12 mouse cellular contexts compared by ENCODE assay signal in the genomic region with DNA sequence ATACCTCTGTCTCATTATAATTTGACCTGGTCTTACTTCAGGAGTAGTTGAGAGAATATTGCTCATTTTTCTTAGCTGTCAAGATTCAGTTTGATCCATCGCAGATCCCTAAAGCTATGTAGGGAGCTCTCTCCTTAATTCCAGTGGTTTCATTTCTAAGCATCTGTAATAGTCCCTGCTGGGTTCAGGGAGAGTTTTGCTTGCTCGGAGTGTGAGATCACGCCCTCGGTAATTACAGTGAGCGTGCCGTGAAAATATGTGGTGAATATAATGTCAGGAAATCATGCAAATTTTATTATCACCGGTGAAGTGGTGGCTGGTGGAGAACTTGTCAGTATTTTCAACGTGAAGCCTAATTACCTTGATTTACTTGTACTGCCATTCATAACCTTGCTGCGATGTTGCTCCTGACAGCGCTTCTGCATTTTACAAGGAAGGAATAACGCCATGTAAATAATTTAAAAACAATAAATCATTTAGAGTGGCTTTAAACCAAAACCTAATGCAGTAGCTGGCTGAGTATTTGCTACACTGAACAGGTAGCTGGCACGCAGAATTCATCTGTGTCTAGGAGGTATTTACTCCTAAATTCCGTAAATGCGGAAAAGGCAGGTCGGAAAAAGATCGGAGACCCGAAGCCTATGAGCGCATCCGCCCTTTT. TPM values are rescaled to one million over a fixed set of nuclear protein-coding genes. Genes with fewer than 3 reads are reported as not detected.
DNase-seq lines count a peak whose midpoint lies in the region; ATAC-seq and TF ChIP-seq lines count a peak whose summit lies in the region.
"Had no signal": no experiment of that assay in that cellular context is flagged by ENCODE, and none has a peak within 500 bp of the region (broad histone marks: within the 10 kb centered on the region; RNA-seq: fewer than 3 reads in every experiment).

No protein-coding gene starts in this region.

- WGBS in lung, embryonic 16.5 days = 3% methylated on average over 19 of the region's 19 CpGs
- 5% methylated on average over 19 of the region's 19 CpGs for WGBS in lung, adult 2 months
- 2% methylated on average over 19 of the region's 19 CpGs for WGBS in limb, embryonic 11.5 days
- WGBS in stomach, embryonic 16.5 days = 3% methylated on average over 19 of the region's 19 CpGs

- H3K9me3 ChIP-seq in lung, embryonic 16.5 days (ENCODE audit: control insufficient read depth, low read length) = no peaks in the 10 kb centered on the region
- H3K9me3 ChIP-seq in limb, embryonic 11.5 days (ENCODE audit: control insufficient read depth, low read length) = no peaks in the 10 kb centered on the region
- no peaks in the 10 kb centered on the region for H3K9me3 ChIP-seq in stomach, embryonic 16.5 days (replicated peaks; ENCODE audit: control insufficient read depth, low read length)

- no peak for DNase-seq in gastrocnemius, adult 2 months
- DNase-seq in gastrocnemius, postnatal 4 days (ENCODE audit: low spot score in 2 of 2) = no peak
- DNase-seq in lung, adult 2 months = no peak
- DNase-seq in limb, embryonic 11.5 days (ENCODE audit: low spot score) = no peak
- DNase-seq in testis, postnatal 14 days (ENCODE audit: low spot score) = no peak
- DNase-seq in spleen, adult 18-20 months = no peak
- DNase-seq: cerebellum, adult 11 months; kidney, postnatal 36 days; right cerebral cortex, postnatal 14 days had no signal

- H3K4me1 ChIP-seq in lung, embryonic 16.5 days (replicated peaks; ENCODE audit: control insufficient read depth, insufficient read depth, low read length) = peaks cover 3% of the 10 kb centered on the region; the same call in 1 of the 2 replicates
- H3K4me1 ChIP-seq in lung, adult 2 months (ENCODE audit: control insufficient read depth, insufficient read depth, low read length) = no peaks in the 10 kb centered on the region; the same call in 1 of the 2 replicates
- H3K4me1 ChIP-seq in limb, embryonic 11.5 days (ENCODE audit: control insufficient read depth, insufficient read depth, low read length) = peaks cover 8% of the 10 kb centered on the region; the same call in 1 of the 2 replicates
- no peaks in the 10 kb centered on the region for H3K4me1 ChIP-seq in stomach, embryonic 16.5 days (ENCODE audit: control insufficient read depth, insufficient read depth, low read length)

- H3K27ac ChIP-seq in gastrocnemius, adult 2 months = no peak overlapping the region
- H3K27ac ChIP-seq in lung, embryonic 16.5 days (ENCODE audit: low read length) = no peak overlapping the region
- H3K27ac ChIP-seq in limb, embryonic 11.5 days (replicated peaks; ENCODE audit: low read depth, low read length) = no peak overlapping the region
- H3K27ac ChIP-seq in stomach, embryonic 16.5 days (ENCODE audit: low read length) = no peak overlapping the region
- H3K27ac ChIP-seq: macrophage had no signal

- H3K4me3 ChIP-seq in gastrocnemius, adult 2 months = peak overlapping the region; percentile 13; the same call in 1 of the 2 replicates
- H3K4me3 ChIP-seq in lung, embryonic 16.5 days (ENCODE audit: low read length) = peak overlapping the region; percentile 28
- H3K4me3 ChIP-seq in lung, adult 2 months (replicated peaks; ENCODE audit: extremely low read depth, low read depth, low read length) = no peak overlapping the region
- H3K4me3 ChIP-seq in limb, embryonic 11.5 days (ENCODE audit: low read depth, low read length) = peak overlapping the region; percentile 15; the same call in 1 of the 2 replicates
- peak overlapping the region; percentile 13; the same call in 1 of the 2 replicates for H3K4me3 ChIP-seq in stomach, embryonic 16.5 days (replicated peaks; ENCODE audit: low read length)

- intact Hi-C loops in gastrocnemius, adult 2 months (cut with DNase I) = no loop called here

- no peak for ATAC-seq in lung, embryonic 16.5 days (ENCODE audit: low read depth)
- no peak for ATAC-seq in limb, embryonic 11.5 days (ENCODE audit: insufficient number of reproducible peaks, low FRiP score, low TSS enrichment, low read depth)
- no peak for ATAC-seq in stomach, embryonic 16.5 days (ENCODE audit: insufficient read depth, low FRiP score)

- H3K4me2 ChIP-seq in lung, embryonic 16.5 days (ENCODE audit: low read depth, low read length) = peak overlapping the region; percentile 34
- H3K4me2 ChIP-seq in limb, embryonic 11.5 days (ENCODE audit: low read depth, severe bottlenecking) = peak overlapping the region; percentile 40
- H3K4me2 ChIP-seq in stomach, embryonic 16.5 days (ENCODE audit: low read depth, low read length) = peak overlapping the region; percentile 10

- TF ChIP-seq POLR2A in lung, adult 2 months (IDR thresholded peaks at IDR 0.05; ENCODE audit: borderline replicate concordance, extremely low read depth, low read depth, low read length) = no peak

- H3K36me3 ChIP-seq in lung, embryonic 16.5 days (ENCODE audit: control insufficient read depth, insufficient read depth, low read length) = no peaks in the 10 kb centered on the region
- no peaks in the 10 kb centered on the region for H3K36me3 ChIP-seq in limb, embryonic 11.5 days (ENCODE audit: control insufficient read depth, insufficient read depth, low read length)
- no peaks in the 10 kb centered on the region for H3K36me3 ChIP-seq in stomach, embryonic 16.5 days (ENCODE audit: control insufficient read depth, insufficient read depth, low read length)

- peaks cover 16% of the 10 kb centered on the region for H3K27me3 ChIP-seq in lung, embryonic 16.5 days (ENCODE audit: control insufficient read depth, insufficient read depth, low read depth, low read length)
- H3K27me3 ChIP-seq in limb, embryonic 11.5 days (ENCODE audit: control insufficient read depth, insufficient read depth, low read length) = peaks cover 18% of the 10 kb centered on the region
- H3K27me3 ChIP-seq in stomach, embryonic 16.5 days (ENCODE audit: control insufficient read depth, insufficient read depth, low read length) = peaks cover 12% of the 10 kb centered on the region

- no peak overlapping the region for H3K9ac ChIP-seq in lung, embryonic 16.5 days (ENCODE audit: low read length)
- no peak overlapping the region for H3K9ac ChIP-seq in limb, embryonic 11.5 days (ENCODE audit: low read length)
- no peak overlapping the region for H3K9ac ChIP-seq in stomach, embryonic 16.5 days (ENCODE audit: low read length)

- no peak for TF ChIP-seq CTCF in gastrocnemius, adult 2 months (IDR thresholded peaks at IDR 0.05)
- no peak for TF ChIP-seq CTCF in lung, adult 2 months (IDR thresholded peaks at IDR 0.05; ENCODE audit: insufficient read depth, low read length)

RNA-seq across cellular contexts. Expression of a gene that starts 36.6 kb away (rescaled TPM):
- total RNA-seq in gastrocnemius, adult 2 months (2021) = not detected
- not detected for total RNA-seq in gastrocnemius, postnatal 4 days (2021)
- polyA plus RNA-seq in lung, embryonic 16.5 days (2015; fragmentation: Nextera tagmentation; extraction: Ambion mirVana) = 6.1 and 7.4 TPM in 2 replicates
- polyA plus RNA-seq in lung, adult 2 months (2012; rRNA removed) = 1.0 and 1.7 TPM in 2 replicates
- polyA plus RNA-seq in limb, embryonic 11.5 days (2014; fragmentation: Nextera tagmentation; extraction: Ambion mirVana) = 0.35 and 0.68 TPM in 2 replicates
- 0.32 and 0.36 TPM in 2 replicates for polyA plus RNA-seq in stomach, embryonic 16.5 days (2015; fragmentation: Nextera tagmentation; extraction: Ambion mirVana)
- polyA plus RNA-seq: macrophage had no signal

RNA-seq across cellular contexts. Expression of a gene that starts 38.5 kb away (rescaled TPM):
- under 1 TPM; 0.20 to 0.26 TPM for total RNA-seq in gastrocnemius, adult 2 months (2021)
- 1 to 10 TPM; 2.2 to 4.1 TPM for total RNA-seq in gastrocnemius, postnatal 4 days (2021)
- 0.53 and 0.62 TPM in 2 replicates for polyA plus RNA-seq in lung, embryonic 16.5 days (2015; fragmentation: Nextera tagmentation; extraction: Ambion mirVana)
- polyA plus RNA-seq in lung, adult 2 months (2012; rRNA removed) = not detected in 2 replicates
- polyA plus RNA-seq in limb, embryonic 11.5 days (2014; fragmentation: Nextera tagmentation; extraction: Ambion mirVana) = 1.1 and 1.2 TPM in 2 replicates
- polyA plus RNA-seq in stomach, embryonic 16.5 days (2015; fragmentation: Nextera tagmentation; extraction: Ambion mirVana) = 1.1 and 1.8 TPM in 2 replicates
- polyA plus RNA-seq: macrophage had no signal
